Mouse (Mus musculus) cortical plate, adult 2 months (tissue): ENCODE results near the gene Fyb. TPM values are rescaled to one million over a fixed set of nuclear protein-coding genes. Genes with fewer than 3 reads are reported as not detected.

Experiments used
- H3K27ac ChIP-seq: fragments of 200-500 bp; 2 replicates; pipeline ENCODE4 v1.5.1; 2012; ENCODE audit warnings: low read length, control low read depth, inconsistent platforms; ENCODE audit not compliant: insufficient read depth
- H3K4me1 ChIP-seq: fragments of 200-500 bp; 2 replicates; pipeline ENCODE4 v1.6.1; 2011; ENCODE audit warnings: low read length; ENCODE audit not compliant: control insufficient read depth, insufficient read depth
- H3K4me3 ChIP-seq: fragments of 200-500 bp; 2 replicates; pipeline ENCODE4 v1.5.1; 2011; ENCODE audit warnings: mild to moderate bottlenecking, low read length, control low read depth; ENCODE audit not compliant: insufficient read depth
- CTCF ChIP-seq: fragments of 200-500 bp; IDR thresholded peaks from 2 replicates; pipeline ENCODE4 v1.5.1; 2011; ENCODE audit warnings: mild to moderate bottlenecking, control low read depth, low read length; ENCODE audit not compliant: insufficient read depth; ENCODE audit errors: extremely low read depth
- POLR2A ChIP-seq: fragments of 200-500 bp; IDR thresholded peaks from 2 replicates; pipeline ENCODE4 v1.6.1; 2011; ENCODE audit warnings: mild to moderate bottlenecking, low read length, control low read depth; ENCODE audit not compliant: insufficient read depth; ENCODE audit errors: extremely low read depth
- polyA plus RNA-seq: library from polyadenylated mRNA; depleted of rRNA; stranded (reverse); fragments of >200 nt; gene quantifications from 2 replicates; pipeline ENCODE4 v1.2.3, GENCODE M21; 2012

Fyb gene
- polyA plus RNA-seq, 1 experiment, result 4.7 TPM

- Histone ChIP-seq H3K4me1 (no peaks in the 10 kb centered on the region), H3K27ac (no peak overlapping the region), H3K4me3 (no peak overlapping the region)
- TF ChIP-seq CTCF, result no peak
- TF ChIP-seq POLR2A, result no peak
Measured at GRCm38 (mm10) chr15:6525386-6525785, 2.7 kb downstream of the Fyb start.

GRCm38 (mm10) chr15:6533858-6534343 is 11.2 kb downstream of the Fyb start:
- no peak overlapping the region for H3K4me3 ChIP-seq
- H3K27ac ChIP-seq, result no peak overlapping the region
- no peaks in the 10 kb centered on the region for H3K4me1 ChIP-seq
- no peak for TF ChIP-seq CTCF
- TF ChIP-seq POLR2A, result no peak

- Histone ChIP-seq H3K4me3 (no peak overlapping the region), H3K27ac (no peak overlapping the region), H3K4me1 (no peaks in the 10 kb centered on the region)
- TF ChIP-seq POLR2A (no peak), CTCF (no peak)
Measured at GRCm38 (mm10) chr15:6534592-6534991, 11.9 kb downstream of the Fyb start.

GRCm38 (mm10) chr15:6539639-6540338 is 17.1 kb downstream of the Fyb start:
- Histone ChIP-seq H3K4me3 (no peak overlapping the region), H3K27ac (no peak overlapping the region), H3K4me1 (no peaks in the 10 kb centered on the region)
- TF ChIP-seq CTCF (no peak), POLR2A (no peak)

- Histone ChIP-seq H3K4me3 (no peak overlapping the region), H3K27ac (no peak overlapping the region), H3K4me1 (no peaks in the 10 kb centered on the region)
- TF ChIP-seq CTCF (no peak), POLR2A (no peak)
Measured at GRCm38 (mm10) chr15:6548911-6549310, 26.3 kb downstream of the Fyb start.

GRCm38 (mm10) chr15:6551875-6552274 is 29.2 kb downstream of the Fyb start:
- Histone ChIP-seq H3K4me1 (no peaks in the 10 kb centered on the region), H3K27ac (no peak overlapping the region), H3K4me3 (no peak overlapping the region)
- TF ChIP-seq CTCF, result no peak
- TF ChIP-seq POLR2A, result no peak

GRCm38 (mm10) chr15:6554742-6555141 is 32.1 kb downstream of the Fyb start:
- no peak overlapping the region for H3K27ac ChIP-seq
- no peak for TF ChIP-seq POLR2A
- no peak for TF ChIP-seq CTCF

GRCm38 (mm10) chr15:6555536-6555935 is 32.9 kb downstream of the Fyb start:
- Histone ChIP-seq H3K4me1 (no peaks in the 10 kb centered on the region), H3K4me3 (no peak overlapping the region), H3K27ac (no peak overlapping the region)
- TF ChIP-seq CTCF (no peak), POLR2A (no peak)

More at GRCm38 (mm10) chr15:6554742-6555141, 32.1 kb downstream of the Fyb start:
- H3K4me1 ChIP-seq, result no peaks in the 10 kb centered on the region
- no peak overlapping the region for H3K4me3 ChIP-seq

- no peak for TF ChIP-seq CTCF
- no peak for TF ChIP-seq POLR2A
- Histone ChIP-seq H3K27ac (no peak overlapping the region), H3K4me1 (no peaks in the 10 kb centered on the region), H3K4me3 (no peak overlapping the region)
Measured at GRCm38 (mm10) chr15:6556272-6556671, 33.6 kb downstream of the Fyb start.

GRCm38 (mm10) chr15:6556911-6557310 is 34.3 kb downstream of the Fyb start:
- H3K4me1 ChIP-seq, result no peaks in the 10 kb centered on the region
- no peak for TF ChIP-seq CTCF
- no peak for TF ChIP-seq POLR2A
- no peak overlapping the region for H3K27ac ChIP-seq
- no peak overlapping the region for H3K4me3 ChIP-seq

GRCm38 (mm10) chr15:6557552-6557951 is 34.9 kb downstream of the Fyb start:
- H3K27ac ChIP-seq, result no peak overlapping the region
- H3K4me1 ChIP-seq, result no peaks in the 10 kb centered on the region
- H3K4me3 ChIP-seq, result no peak overlapping the region
- no peak for TF ChIP-seq CTCF
- no peak for TF ChIP-seq POLR2A

GRCm38 (mm10) chr15:6559188-6559587 is 36.5 kb downstream of the Fyb start:
- Histone ChIP-seq H3K27ac (no peak overlapping the region), H3K4me3 (no peak overlapping the region), H3K4me1 (no peaks in the 10 kb centered on the region)
- no peak for TF ChIP-seq POLR2A
- no peak for TF ChIP-seq CTCF
